Mouse (Mus musculus): ENCODE results near the gene Sptbn2.

GRCm38 (mm10) chr19:4717281-4717680 is 6.3 kb downstream of the Sptbn2 start:
- TF ChIP-seq CTCF (IDR thresholded peaks at IDR 0.05) (no peak), POLR2A (IDR thresholded peaks at IDR 0.05; ENCODE audit: insufficient read depth, low read depth, low read length) (no peak)
